Mouse (Mus musculus) liver, postnatal 0 days (tissue): ENCODE measurements around the gene Taf6. TPM values are rescaled to one million over a fixed set of nuclear protein-coding genes. Genes with fewer than 3 reads are reported as not detected.
A peak's percentile ranks its signal among the peaks of the same experiment; 100 is the strongest.

Experiments used
- ATAC-seq: fragments of 200-750 bp; cut with Nextera tagmentation; 2 replicates; pipeline ENCODE4 v1.8.0; 2017; ENCODE audit warnings: mild to moderate bottlenecking, moderate library complexity
- DNase-seq: peaks from one replicate; pipeline ENCODE4 v3.0.0-alpha.2; 2016
- H3K27ac ChIP-seq: fragments of 300-500 bp; sonication (generic); 2 replicates; pipeline ENCODE4 v1.5.1; 2014; ENCODE audit warnings: antibody characterized with exemption, moderate library complexity, mild to moderate bottlenecking, low read depth
- H3K27me3 ChIP-seq: fragments of 300-500 bp; sonication (generic); 2 replicates; pipeline ENCODE4 v1.6.1; 2014; ENCODE audit warnings: low read length, control low read depth, mixed read lengths; ENCODE audit not compliant: insufficient read depth
- H3K36me3 ChIP-seq: fragments of 300-500 bp; sonication (generic); replicated peaks from 2 replicates; pipeline ENCODE4 v1.6.1; 2014; ENCODE audit warnings: mild to moderate bottlenecking, control low read depth, low read length, moderate library complexity, mixed read lengths; ENCODE audit not compliant: insufficient read depth
- H3K4me1 ChIP-seq: fragments of 300-500 bp; sonication (generic); 2 replicates; pipeline ENCODE4 v1.6.1; 2014; ENCODE audit warnings: antibody characterized with exemption, mild to moderate bottlenecking, control low read depth; ENCODE audit not compliant: insufficient read depth
- H3K4me2 ChIP-seq: fragments of 300-500 bp; sonication (generic); 2 replicates; pipeline ENCODE4 v1.6.1; 2014; ENCODE audit warnings: low read depth, mild to moderate bottlenecking, low read length, moderate library complexity, mixed read lengths
- H3K4me3 ChIP-seq: fragments of 300-500 bp; sonication (generic); 2 replicates; pipeline ENCODE4 v1.5.1; 2014; ENCODE audit warnings: low read depth, low read length
- H3K9ac ChIP-seq: fragments of 300-500 bp; sonication (generic); replicated peaks from 2 replicates; pipeline ENCODE4 v1.6.1; 2014; ENCODE audit warnings: mild to moderate bottlenecking, moderate library complexity
- H3K9me3 ChIP-seq: fragments of 300-500 bp; sonication (generic); 2 replicates; pipeline ENCODE4 v1.6.1; 2016; ENCODE audit warnings: mild to moderate bottlenecking, control low read depth, low read length, mixed read lengths
- CTCF ChIP-seq: sonication (generic); IDR thresholded peaks from 2 replicates; pipeline ENCODE4 v1.5.1; 2016; ENCODE audit warnings: antibody characterized with exemption, low read depth
- EP300 ChIP-seq: IDR thresholded peaks from 2 replicates; pipeline ENCODE4 v1.6.1; 2016; ENCODE audit warnings: antibody characterized with exemption, low read depth, mild to moderate bottlenecking
- WGBS: fragments of 180-500 bp; shearing (Covaris S2); extraction: QIAGEN DNeasy Blood & Tissue Kit; methylation state at CpG from one replicate; pipeline ENCODE4 v1.1.7; 2014; ENCODE audit not compliant: insufficient replicate concordance; 5-methylcytosine and 5-hydroxymethylcytosine counted together
- polyA plus RNA-seq: library from polyadenylated mRNA; unstranded; fragments of >200 nt; fragmentation: Nextera tagmentation; extraction: Ambion mirVana; gene quantifications from 2 replicates; pipeline ENCODE4 v1.2.1, GENCODE M21; 2015

The Taf6 gene
- polyA plus RNA-seq, 1 experiment from 2014 or later = 20.6 TPM

DNA sequence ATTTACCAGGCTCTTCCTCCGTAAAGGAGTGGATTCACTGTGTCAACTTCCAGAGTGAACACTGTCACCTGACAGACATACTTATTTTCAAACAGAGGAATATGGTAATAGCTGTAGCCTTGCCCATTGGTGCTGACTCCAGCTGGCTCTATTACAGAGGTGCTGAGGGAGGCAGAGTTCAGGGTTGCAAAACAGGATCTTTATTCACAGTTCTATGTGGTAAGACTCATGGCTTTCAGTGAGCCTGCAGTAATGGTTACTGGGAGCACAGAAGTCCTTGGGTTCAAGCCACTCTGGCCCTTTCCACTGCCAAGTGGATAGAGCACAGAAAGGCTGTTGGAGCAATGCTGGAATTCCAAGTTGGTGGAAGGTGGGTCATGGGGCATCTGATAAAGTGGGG, 20.0 kb upstream of the Taf6 start:
- Histone ChIP-seq H3K4me1 (no peaks in the 10 kb centered on the region), H3K9ac (no peak overlapping the region), H3K4me2 (no peak overlapping the region), H3K36me3 (no peaks in the 10 kb centered on the region), H3K9me3 (no peaks in the 10 kb centered on the region), H3K27ac (no peak overlapping the region), H3K4me3 (no peak overlapping the region), H3K27me3 (no peaks in the 10 kb centered on the region)
- ATAC-seq (no peak), DNase-seq (no peak)
- 68% methylated on average over 1 of the region's 1 CpGs for WGBS
- TF ChIP-seq EP300 (no peak), CTCF (no peak)

DNA sequence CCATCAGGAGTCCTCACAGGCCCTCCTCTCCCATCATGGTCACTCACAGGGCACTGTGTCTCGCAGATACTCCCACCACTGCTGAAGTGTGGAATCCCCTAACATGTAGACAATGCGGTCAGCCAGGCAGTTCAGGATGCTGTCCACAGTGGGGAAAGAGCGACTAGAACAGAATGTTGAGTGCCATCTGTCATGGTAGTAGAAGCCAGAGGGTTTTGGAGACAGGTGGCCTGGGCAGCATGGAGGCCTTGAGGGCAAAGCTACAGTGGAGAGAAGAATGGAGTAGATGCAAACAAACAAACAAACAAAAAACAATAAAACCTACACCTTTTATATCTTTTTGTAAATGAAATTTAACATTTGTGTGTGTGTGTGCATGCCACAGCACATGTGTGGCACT, 14.8 kb upstream of the Taf6 start:
- Histone ChIP-seq H3K9ac (no peak overlapping the region), H3K27ac (no peak overlapping the region), H3K4me3 (no peak overlapping the region), H3K36me3 (no peaks in the 10 kb centered on the region), H3K4me2 (no peak overlapping the region), H3K4me1 (no peaks in the 10 kb centered on the region), H3K9me3 (no peaks in the 10 kb centered on the region), H3K27me3 (no peaks in the 10 kb centered on the region)
- no peak for TF ChIP-seq CTCF
- WGBS = 80% methylated on average over 3 of the region's 3 CpGs
- no peak for DNase-seq
- no peak for ATAC-seq

DNA sequence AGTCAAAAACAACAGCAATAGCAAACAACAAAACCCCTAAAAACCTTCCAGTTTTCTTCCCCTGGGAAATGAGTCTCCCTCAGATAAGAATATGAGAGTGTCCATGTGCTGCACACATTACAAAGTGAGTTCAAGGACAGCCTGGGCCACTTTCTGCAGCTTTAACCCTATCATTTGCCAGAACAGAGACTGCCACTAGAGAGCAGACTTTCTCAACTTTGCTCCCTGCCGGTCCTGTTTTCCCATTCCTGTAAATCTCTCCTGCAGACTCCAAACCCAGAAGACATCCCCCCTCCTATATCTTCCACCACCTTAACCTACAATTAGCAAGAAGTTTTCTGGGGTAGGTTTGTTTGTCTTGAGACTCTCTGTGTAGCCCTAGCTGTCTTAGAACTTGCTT, 12.3 kb upstream of the Taf6 start:
- no peak overlapping the region for H3K4me2 ChIP-seq
- no peak overlapping the region for H3K4me3 ChIP-seq
- no peaks in the 10 kb centered on the region for H3K27me3 ChIP-seq
- ATAC-seq (no peak), DNase-seq (no peak)
- H3K4me1 ChIP-seq = peaks cover 9% of the 10 kb centered on the region
- 14% methylated on average over 1 of the region's 1 CpGs for WGBS
- TF ChIP-seq EP300 (no peak), CTCF (peak; percentile 43)
- H3K9ac ChIP-seq = no peak overlapping the region
- no peaks in the 10 kb centered on the region for H3K36me3 ChIP-seq
- H3K9me3 ChIP-seq = no peaks in the 10 kb centered on the region
- no peak overlapping the region for H3K27ac ChIP-seq

DNA sequence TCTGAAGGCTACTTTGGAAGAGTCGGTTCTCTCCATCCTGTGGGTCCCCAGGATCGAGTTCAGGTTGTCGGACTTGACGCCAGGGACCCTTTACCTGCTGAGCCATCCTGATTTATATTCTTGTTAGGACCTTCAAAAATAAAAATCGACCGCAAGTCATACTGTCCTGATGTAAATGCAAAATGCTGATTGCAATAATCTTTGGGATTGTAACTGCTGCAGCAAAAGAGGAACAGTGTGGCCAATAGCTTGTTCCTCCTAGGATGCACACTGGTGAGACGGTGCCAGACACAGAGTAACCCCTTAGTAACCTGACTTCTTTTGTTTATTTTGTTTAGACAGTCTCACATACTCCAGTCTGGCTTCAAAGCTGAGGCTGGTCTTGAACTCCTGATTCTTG, 8.2 kb upstream of the Taf6 start:
- H3K27me3 ChIP-seq = no peaks in the 10 kb centered on the region
- TF ChIP-seq EP300 (no peak), CTCF (no peak)
- H3K36me3 ChIP-seq = no peaks in the 10 kb centered on the region
- peak overlapping the region; percentile 100 for H3K4me2 ChIP-seq
- no peak overlapping the region for H3K9ac ChIP-seq
- no peak overlapping the region for H3K27ac ChIP-seq
- H3K9me3 ChIP-seq = no peaks in the 10 kb centered on the region
- no peak overlapping the region for H3K4me3 ChIP-seq
- peaks cover 15% of the 10 kb centered on the region for H3K4me1 ChIP-seq
- no peak for DNase-seq
- WGBS = 54% methylated on average over 7 of the region's 7 CpGs
- ATAC-seq = no peak

DNA sequence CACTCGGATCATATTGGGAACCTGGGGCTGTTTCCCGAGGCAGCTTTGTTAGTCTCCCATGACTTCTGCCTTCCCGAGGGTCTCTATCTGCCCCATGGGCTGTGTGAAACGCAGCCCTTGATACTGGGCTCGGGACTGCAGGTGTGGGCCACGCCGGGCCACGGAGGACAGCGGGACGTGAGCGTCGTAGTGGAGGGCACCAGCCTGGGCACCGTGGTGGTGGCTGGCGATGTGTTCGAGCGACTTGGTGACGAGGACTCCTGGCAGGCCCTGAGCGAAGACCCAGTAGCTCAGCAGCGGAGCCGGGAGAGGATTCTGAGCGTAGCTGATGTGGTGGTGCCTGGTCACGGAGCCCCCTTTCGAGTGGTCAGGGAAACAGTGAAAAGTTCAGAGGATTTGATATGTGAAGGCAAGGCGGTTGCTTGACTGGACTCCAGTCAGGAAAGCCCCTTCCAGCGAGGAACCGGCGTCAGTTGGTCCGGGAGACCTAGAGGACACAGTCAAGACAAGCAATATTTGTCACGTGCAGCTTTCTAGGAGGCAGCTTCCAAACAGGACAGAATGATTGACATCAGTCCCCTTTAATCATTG, 7.6 kb upstream of the Taf6 start:
- peak overlapping the region; percentile 87 for H3K9ac ChIP-seq
- 2% methylated on average over 29 of the region's 29 CpGs for WGBS
- no peaks in the 10 kb centered on the region for H3K9me3 ChIP-seq
- peak; percentile 42 for ATAC-seq
- H3K4me1 ChIP-seq = peaks cover 15% of the 10 kb centered on the region
- peak overlapping the region; percentile 100 for H3K4me2 ChIP-seq
- H3K4me3 ChIP-seq = peak overlapping the region; percentile 83
- no peaks in the 10 kb centered on the region for H3K27me3 ChIP-seq
- DNase-seq = peak; percentile 38
- 0 out of 2 replicates have a peak, but pooled peaks cover 3% of the 10 kb centered on the region for H3K36me3 ChIP-seq
- TF ChIP-seq EP300 (no peak), CTCF (no peak)
- H3K27ac ChIP-seq = peak overlapping the region; percentile 86

DNA sequence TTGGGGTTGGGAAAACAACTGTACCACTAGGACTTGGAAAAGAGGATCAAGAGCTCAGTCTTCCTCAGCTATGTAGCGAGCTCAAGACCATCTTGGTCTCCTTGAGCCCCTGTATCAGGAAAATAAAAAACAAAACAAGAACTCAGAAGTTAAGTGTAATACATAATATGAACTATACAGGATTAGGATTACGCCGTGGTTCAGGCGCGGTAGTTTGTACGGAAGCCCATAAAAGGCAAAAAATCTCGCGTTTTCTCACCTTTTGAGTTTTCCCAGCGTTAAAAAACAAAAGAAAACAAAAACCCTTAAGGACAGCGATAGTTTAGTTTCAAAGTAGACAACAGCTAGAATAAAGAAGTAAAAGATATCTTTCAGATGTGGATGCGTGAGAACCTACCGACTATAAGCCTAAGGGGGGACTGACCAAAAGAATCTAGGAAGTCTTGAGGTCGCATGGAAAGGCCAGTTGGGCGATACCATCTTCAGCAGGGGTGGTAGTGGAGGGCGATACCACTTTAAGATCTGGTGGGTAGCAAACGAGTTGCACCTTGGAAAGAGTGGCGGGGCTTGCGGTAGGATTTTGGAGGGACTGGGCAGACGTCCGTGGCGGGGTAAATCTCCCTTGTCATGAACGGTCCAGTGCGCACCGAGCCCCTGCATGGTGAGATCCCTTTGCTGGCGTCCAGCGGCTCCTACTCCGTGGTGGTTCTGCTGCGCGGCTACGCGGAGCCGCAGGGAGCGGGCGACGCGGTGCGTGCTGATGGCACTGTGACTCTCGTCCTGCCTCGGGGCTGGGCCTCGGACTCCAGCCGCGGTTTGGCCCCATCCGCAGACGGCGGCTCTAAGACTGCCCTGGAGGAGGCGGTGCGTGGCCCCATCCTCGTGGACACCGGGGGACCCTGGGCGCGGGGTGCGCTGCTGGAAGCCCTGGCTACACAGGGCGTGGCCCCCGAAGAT, 6.8 kb upstream of the Taf6 start, which contains the start of gene Mblac1:
Mblac1 (plus strand) TSS at position 544 of the 957 bp plus-strand sequence.
- ATAC-seq (peak; percentile 83), DNase-seq (peak; percentile 86)
- H3K4me3 ChIP-seq = peak within 1 kb of the TSS; percentile 83
- no peaks in the 10 kb centered on the region for H3K9me3 ChIP-seq
- no peak for TF ChIP-seq CTCF
- peak; percentile 60; the same call in 1 of the 2 replicates for TF ChIP-seq EP300
- H3K4me1 ChIP-seq = peaks cover 15% of the 10 kb centered on the region
- peak within 1 kb of the TSS; percentile 87 for H3K9ac ChIP-seq
- H3K27me3 ChIP-seq = no peaks in the 10 kb centered on the region
- 0 out of 2 replicates have a peak, but pooled peaks cover 3% of the 10 kb centered on the region for H3K36me3 ChIP-seq
- peak within 1 kb of the TSS; percentile 100 for H3K4me2 ChIP-seq
- peak within 1 kb of the TSS; percentile 86 for H3K27ac ChIP-seq
- WGBS = 6% methylated on average over 54 of the region's 54 CpGs
